Mouse (Mus musculus): ENCODE measurements at regions not wholly inside any gene's neighbourhood (a gene's known extent, or its start where the extent isn't known, plus 50 kb on each side); places are given as distances from the start of the nearest gene placed in this dataset.

GRCm38 (mm10) chr17:60018752-60019323, 1005.7 kb upstream of the Nudt12 start:
- in situ Hi-C loops (cut with MboI; ENCODE audit: low pct_unique_long_range_greater_than_20kb): no loop called here
- H3K27me3 ChIP-seq: no peaks in the 10 kb centered on the region
- DNase-seq (ENCODE audit: low read depth, low spot score) (no peak), ATAC-seq (no peak)
- TF ChIP-seq CTCF (IDR thresholded peaks at IDR 0.05): no peak
- ChIA-PET POLR2A (no interaction called here), CTCF (no interaction called here)

GRCm38 (mm10) chr17:59997952-59998351, 984.8 kb upstream of the Nudt12 start:
- CTCF ChIA-PET: no interaction called here
- POLR2A ChIA-PET: no interaction called here
- in situ Hi-C loops (cut with MboI; ENCODE audit: low pct_unique_long_range_greater_than_20kb): no loop called here
- no peak for ATAC-seq
- DNase-seq (ENCODE audit: low read depth, low spot score): no peak
- H3K27me3 ChIP-seq: no peaks in the 10 kb centered on the region
- no peak for TF ChIP-seq CTCF (IDR thresholded peaks at IDR 0.05)

GRCm38 (mm10) chr17:59979325-59979880, 966.2 kb upstream of the Nudt12 start:
- in situ Hi-C loops (cut with MboI; ENCODE audit: low pct_unique_long_range_greater_than_20kb): no loop called here
- H3K27me3 ChIP-seq: peaks cover 12% of the 10 kb centered on the region
- TF ChIP-seq CTCF (IDR thresholded peaks at IDR 0.05): no peak
- ATAC-seq (no peak), DNase-seq (ENCODE audit: low read depth, low spot score) (no peak)
- POLR2A ChIA-PET: no interaction called here
- CTCF ChIA-PET: no interaction called here

DNA sequence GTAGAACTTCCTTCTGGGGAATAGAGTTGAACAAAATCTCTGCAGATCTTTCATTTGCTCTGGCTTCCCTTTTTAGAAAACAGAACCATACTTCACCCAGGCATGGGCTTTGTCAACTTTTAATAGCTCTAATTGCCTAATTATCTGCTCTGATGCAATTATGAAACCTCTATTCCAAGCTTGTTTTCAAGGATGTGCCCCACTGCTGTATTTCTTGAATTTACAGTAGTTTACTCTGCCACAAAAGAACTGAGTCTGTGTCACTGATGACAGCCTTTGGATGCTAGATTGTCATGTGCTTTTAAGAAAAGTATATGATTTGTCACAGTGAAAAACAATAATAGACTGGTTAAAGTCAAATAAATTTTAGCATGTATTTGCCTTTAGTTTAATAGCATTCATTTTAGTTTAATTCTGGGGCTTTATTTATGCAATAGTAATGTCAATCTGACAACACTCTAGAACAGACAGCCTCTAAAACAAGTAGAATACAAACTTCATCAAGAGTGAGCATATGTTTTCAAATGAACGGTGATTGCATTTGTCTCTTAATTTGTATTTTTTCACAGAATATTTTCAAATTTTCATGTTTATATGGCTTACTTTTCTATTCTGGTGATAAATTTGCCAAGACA, 964.1 kb upstream of the Nudt12 start:
- TF ChIP-seq CTCF (IDR thresholded peaks at IDR 0.05): no peak
- in situ Hi-C loops (cut with MboI; ENCODE audit: low pct_unique_long_range_greater_than_20kb): no loop called here
- H3K27me3 ChIP-seq: peaks cover 12% of the 10 kb centered on the region
- ChIA-PET CTCF (no interaction called here), POLR2A (no interaction called here)
- no peak for DNase-seq (ENCODE audit: low read depth, low spot score)
- ATAC-seq: no peak

GRCm38 (mm10) chr17:59967383-59967782, 954.2 kb upstream of the Nudt12 start:
- ATAC-seq (no peak), DNase-seq (ENCODE audit: low read depth, low spot score) (no peak)
- TF ChIP-seq CTCF (IDR thresholded peaks at IDR 0.05): no peak
- in situ Hi-C loops (cut with MboI; ENCODE audit: low pct_unique_long_range_greater_than_20kb): no loop called here
- H3K27me3 ChIP-seq: no peaks in the 10 kb centered on the region
- CTCF ChIA-PET: no interaction called here
- POLR2A ChIA-PET: no interaction called here

DNA sequence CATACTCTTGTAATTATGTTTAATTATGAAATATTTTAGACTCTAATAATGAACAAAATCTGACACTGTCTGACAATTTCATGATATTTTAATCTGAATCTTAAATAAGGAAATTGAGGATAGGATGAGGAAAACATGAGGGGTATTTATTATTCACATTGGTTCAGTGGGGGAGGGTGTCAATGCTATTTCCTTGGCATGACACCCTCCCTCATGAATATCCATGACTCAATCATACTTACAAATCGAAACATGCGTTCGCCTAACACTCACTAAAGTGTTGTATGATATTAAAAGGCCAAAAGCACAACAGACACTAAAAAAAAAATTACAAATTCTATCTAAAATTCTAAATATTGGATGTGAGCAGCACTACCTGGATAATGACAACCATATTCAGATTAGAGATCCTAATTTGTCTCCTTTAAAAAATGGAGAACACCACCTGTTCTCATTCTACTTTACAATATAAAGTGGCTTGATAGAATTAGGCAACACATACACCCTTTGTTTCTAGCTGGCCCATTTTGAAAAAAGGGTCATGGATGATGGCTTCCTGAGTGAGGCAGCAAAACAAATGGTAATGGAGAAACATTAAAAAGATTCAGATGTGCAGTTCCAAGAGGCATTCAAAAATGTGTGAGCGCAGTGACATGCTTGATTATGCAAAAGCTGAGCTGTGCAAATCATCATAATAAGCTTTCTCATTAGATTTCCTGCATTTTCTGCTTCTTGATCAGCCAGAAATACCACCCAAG, 942.3 kb upstream of the Nudt12 start:
- in situ Hi-C loops (cut with MboI; ENCODE audit: low pct_unique_long_range_greater_than_20kb): no loop called here
- H3K27me3 ChIP-seq: no peaks in the 10 kb centered on the region
- POLR2A ChIA-PET: no interaction called here
- CTCF ChIA-PET: no interaction called here
- ATAC-seq: no peak
- DNase-seq (ENCODE audit: low read depth, low spot score): no peak
- TF ChIP-seq CTCF (IDR thresholded peaks at IDR 0.05): no peak

DNA sequence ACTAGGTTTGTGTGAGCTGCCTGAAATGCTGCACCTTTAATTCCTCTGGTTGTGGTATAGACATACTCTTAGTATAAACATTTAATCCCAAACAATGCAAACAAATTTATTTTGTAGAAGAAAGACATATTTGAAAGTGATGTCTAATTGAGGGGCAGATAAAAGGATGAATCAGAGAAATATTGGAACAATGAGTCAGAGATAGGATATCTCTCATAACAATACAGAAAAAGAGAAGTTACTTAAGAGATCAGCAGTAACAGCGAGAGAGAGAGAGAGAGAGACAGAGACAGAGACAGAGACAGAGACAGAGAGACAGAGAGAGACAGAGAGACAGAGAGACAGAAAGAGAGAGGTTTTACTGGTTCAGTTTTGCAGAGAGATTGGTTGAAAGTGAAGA, 933.3 kb upstream of the Nudt12 start:
- in situ Hi-C loops (cut with MboI; ENCODE audit: low pct_unique_long_range_greater_than_20kb): no loop called here
- no peaks in the 10 kb centered on the region for H3K27me3 ChIP-seq
- ChIA-PET CTCF (no interaction called here), POLR2A (no interaction called here)
- no peak for ATAC-seq
- DNase-seq (ENCODE audit: low read depth, low spot score): no peak
- no peak for TF ChIP-seq CTCF (IDR thresholded peaks at IDR 0.05)

DNA sequence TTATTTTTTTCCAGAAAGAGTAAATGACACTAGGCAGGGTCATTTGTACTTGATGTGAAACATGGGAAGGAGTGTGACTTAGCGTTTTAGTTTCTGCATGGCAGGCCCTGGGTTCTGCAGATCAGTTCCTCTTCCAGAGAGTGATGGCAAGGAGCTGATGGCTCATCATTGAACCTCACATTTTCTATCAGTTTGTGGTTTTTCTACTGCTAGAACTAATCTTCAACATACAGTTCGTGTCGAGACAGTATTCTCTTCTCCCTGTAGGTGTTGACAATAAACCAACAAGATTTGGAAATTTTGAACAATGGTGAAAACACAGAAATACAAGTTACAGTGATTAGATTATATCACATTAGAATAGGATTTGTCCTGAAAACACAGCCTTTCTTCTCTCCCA, 891.2 kb upstream of the Nudt12 start:
- DNase-seq (ENCODE audit: low read depth, low spot score) (no peak), ATAC-seq (no peak)
- POLR2A ChIA-PET: no interaction called here
- in situ Hi-C loops (cut with MboI; ENCODE audit: low pct_unique_long_range_greater_than_20kb): no loop called here
- no peak for TF ChIP-seq CTCF (IDR thresholded peaks at IDR 0.05)
- CTCF ChIA-PET: no interaction called here
- no peaks in the 10 kb centered on the region for H3K27me3 ChIP-seq

DNA sequence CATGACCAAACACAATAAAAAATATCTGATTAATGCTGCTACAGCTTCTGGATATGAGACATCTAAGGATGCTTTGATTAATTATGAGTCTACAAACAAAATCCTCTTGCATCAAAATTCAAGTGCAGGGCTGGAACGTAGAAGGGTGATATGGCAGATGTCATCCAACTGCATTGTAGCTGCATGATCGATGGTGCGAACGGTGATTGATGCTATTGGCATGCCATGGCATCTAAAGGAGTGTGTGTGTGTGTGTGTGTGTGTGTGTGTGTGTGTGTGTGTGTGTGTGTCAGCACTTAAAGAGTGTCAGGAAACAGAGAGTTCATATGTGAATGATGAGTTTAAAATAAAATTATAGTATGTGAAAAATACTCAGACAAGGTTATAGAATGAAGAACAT, 864.6 kb upstream of the Nudt12 start:
- DNase-seq (ENCODE audit: low read depth, low spot score) (no peak), ATAC-seq (no peak)
- in situ Hi-C loops (cut with MboI; ENCODE audit: low pct_unique_long_range_greater_than_20kb): no loop called here
- CTCF ChIA-PET: no interaction called here
- H3K27me3 ChIP-seq: no peaks in the 10 kb centered on the region
- TF ChIP-seq CTCF (IDR thresholded peaks at IDR 0.05): no peak
- POLR2A ChIA-PET: no interaction called here

DNA sequence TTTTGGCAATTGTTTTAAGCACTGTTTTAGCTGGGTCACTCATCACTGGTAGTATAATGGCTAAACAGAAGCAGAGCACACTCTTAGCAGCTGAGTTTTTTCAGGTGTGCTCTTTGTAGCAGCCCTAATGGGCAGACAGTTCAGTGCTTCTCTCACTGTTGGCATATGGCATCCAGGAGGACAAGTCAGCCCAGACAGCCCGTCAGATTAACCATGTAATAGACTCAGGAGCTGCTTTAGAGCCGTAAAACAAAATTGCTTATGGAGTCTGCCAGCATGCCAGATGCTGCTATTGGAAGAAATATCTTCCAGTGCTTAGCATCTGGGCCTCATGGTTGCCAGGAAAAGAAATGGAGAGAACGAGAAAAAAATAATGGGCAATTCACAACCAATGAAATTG, 835.7 kb upstream of the Nudt12 start:
- no peak for DNase-seq (ENCODE audit: low read depth, low spot score)
- CTCF ChIA-PET: no interaction called here
- no peaks in the 10 kb centered on the region for H3K27me3 ChIP-seq
- POLR2A ChIA-PET: no interaction called here
- in situ Hi-C loops (cut with MboI; ENCODE audit: low pct_unique_long_range_greater_than_20kb): no loop called here
- TF ChIP-seq CTCF (IDR thresholded peaks at IDR 0.05): no peak
- ATAC-seq: no peak

- no peak for TF ChIP-seq CTCF (IDR thresholded peaks at IDR 0.05)
- in situ Hi-C loops (cut with MboI; ENCODE audit: low pct_unique_long_range_greater_than_20kb): no loop called here
- ChIA-PET CTCF (no interaction called here), POLR2A (no interaction called here)
- no peaks in the 10 kb centered on the region for H3K27me3 ChIP-seq
- DNase-seq (ENCODE audit: low read depth, low spot score) (no peak), ATAC-seq (no peak)
These were observed 832.2 kb upstream of the Nudt12 start for GRCm38 (mm10) chr17:59845261-59845819.
